In genomic region chr11:67454874-67455526, GRCm38 (mm10) we compare ENCODE assay signal across 8 mouse cellular contexts. TPM values are rescaled to one million over a fixed set of nuclear protein-coding genes. Genes with fewer than 3 reads are reported as not detected.
DNase-seq lines count a peak whose midpoint lies in the region; ATAC-seq and TF ChIP-seq lines count a peak whose summit lies in the region.

Gene Gas7 (plus strand): TSS chr11:67455437.

- peak within 1 kb of the TSS; percentile 61 for H3K9ac ChIP-seq in ES-E14 (ENCODE audit: insufficient read depth, low read depth, low read length, poor library complexity, severe bottlenecking)
- peak within 1 kb of the TSS; percentile 69 for H3K9ac ChIP-seq in forebrain, embryonic 14.5 days (ENCODE audit: low read length)

- H3K4me3 ChIP-seq in ES-E14 (ENCODE audit: insufficient read depth in 1 of 2, low read depth in 1 of 2, low read length in 2 of 2, poor library complexity in 1 of 2, severe bottlenecking in 1 of 2) = peak within 1 kb of the TSS; percentile 81 to 84
- H3K4me3 ChIP-seq in forebrain, embryonic 14.5 days (ENCODE audit: low read depth, low read length) = peak within 1 kb of the TSS; percentile 65
- peak within 1 kb of the TSS; percentile 79 for H3K4me3 ChIP-seq in hindbrain, embryonic 10.5 days

- H3K27me3 ChIP-seq in forebrain, embryonic 14.5 days (replicated peaks; ENCODE audit: control insufficient read depth, insufficient read depth, low read length) = peaks cover 18% of the 10 kb centered on the region; the same call in 1 of the 2 replicates
- peaks cover 68% of the 10 kb centered on the region for H3K27me3 ChIP-seq in hindbrain, embryonic 10.5 days (ENCODE audit: insufficient read depth, poor library complexity, severe bottlenecking)

- in situ Hi-C loops in ES-E14 (cut with MboI; ENCODE audit: low sequenced_read_pairs in 2 of 2, unreplicated experiment in 2 of 2) = no loop called here

- no peaks in the 10 kb centered on the region for H3K9me3 ChIP-seq in ES-E14 (ENCODE audit: control insufficient read depth, insufficient read depth, low read depth, low read length)
- no peaks in the 10 kb centered on the region for H3K9me3 ChIP-seq in forebrain, embryonic 14.5 days (replicated peaks; ENCODE audit: control insufficient read depth, low read length)
- no peaks in the 10 kb centered on the region for H3K9me3 ChIP-seq in hindbrain, embryonic 10.5 days

- under 1% methylated on average over 76 of the region's 78 CpGs for WGBS in forebrain, embryonic 14.5 days
- 0% methylated on average over 78 of the region's 78 CpGs for WGBS in hindbrain, embryonic 10.5 days

- no peak within 1 kb of the TSS for H3K27ac ChIP-seq in ES-E14 (ENCODE audit: insufficient read depth, low read depth, low read length, poor library complexity, severe bottlenecking)
- H3K27ac ChIP-seq in forebrain, embryonic 14.5 days (ENCODE audit: low read depth, low read length) = peak within 1 kb of the TSS; percentile 9; the same call in 1 of the 2 replicates
- peak within 1 kb of the TSS; percentile 82 for H3K27ac ChIP-seq in hindbrain, embryonic 10.5 days

- DNase-seq in ES-E14 (ENCODE audit: low read depth, low spot score) (peak; percentile 34), MN1 (ENCODE audit: low spot score) (no peak)
- DNase-seq in adrenal gland, postnatal 36 days = peak; percentile 76 to 86
- peak; percentile 59 for DNase-seq in forebrain, embryonic 14.5 days (ENCODE audit: low spot score)
- peak; percentile 58 for DNase-seq in hindbrain, embryonic 10.5 days (ENCODE audit: low spot score)
- peak in 1 of 2 experiments; percentile 18 for DNase-seq in layer of hippocampus, postnatal 14 days (ENCODE audit: low spot score in 2 of 2)
- DNase-seq in lung, postnatal 10 days = peak; percentile 78
- peak; percentile 71 for DNase-seq in ovary, postnatal 36 days (ENCODE audit: low spot score)

- no peaks in the 10 kb centered on the region for H3K4me1 ChIP-seq in ES-E14 (ENCODE audit: control insufficient read depth in 2 of 2, insufficient read depth in 2 of 2, low read length in 2 of 2, poor library complexity in 1 of 2)
- H3K4me1 ChIP-seq in forebrain, embryonic 14.5 days (ENCODE audit: control insufficient read depth, insufficient read depth, low read length) = peaks cover 6% of the 10 kb centered on the region; the same call in 1 of the 2 replicates
- peaks cover 17% of the 10 kb centered on the region for H3K4me1 ChIP-seq in hindbrain, embryonic 10.5 days (replicated peaks)

- peak; percentile 80 for ATAC-seq in forebrain, embryonic 14.5 days

- H3K36me3 ChIP-seq in ES-E14 (ENCODE audit: control insufficient read depth, insufficient read depth, low read length, poor library complexity, severe bottlenecking) = no peaks in the 10 kb centered on the region
- no peaks in the 10 kb centered on the region for H3K36me3 ChIP-seq in forebrain, embryonic 14.5 days (ENCODE audit: control insufficient read depth, insufficient read depth, low read length)
- no peaks in the 10 kb centered on the region for H3K36me3 ChIP-seq in hindbrain, embryonic 10.5 days

- peak within 1 kb of the TSS; percentile 98 for H3K4me2 ChIP-seq in forebrain, embryonic 14.5 days (ENCODE audit: low read length)

TF ChIP-seq in ES-E14, 5 proteins besides CTCF, POLR2A, EP300 and RAD21:
- TF ChIP-seq CHD2 (IDR thresholded peaks at IDR 0.05; ENCODE audit: low read depth, low read length) = no peak
- no peak for TF ChIP-seq ZNF384 (IDR thresholded peaks at IDR 0.05; ENCODE audit: low read depth, low read length)
- no peak for TF ChIP-seq HCFC1 (IDR thresholded peaks at IDR 0.05; ENCODE audit: borderline replicate concordance, insufficient read depth, low read length)
- no peak for TF ChIP-seq MAFK (IDR thresholded peaks at IDR 0.05; ENCODE audit: insufficient read depth, low read depth, low read length)

RNA-seq across cellular contexts. Expression of gene Gas7, which starts in this region (rescaled TPM):
- 2.0 and 2.4 TPM in 2 replicates for total RNA-seq in ES-E14 (2012; rRNA removed)
- 10 to 100 TPM; 37.2 to 76.3 TPM for total RNA-seq in adrenal gland, postnatal 36 days (2021)
- 39.5 and 49.3 TPM in 2 replicates for polyA plus RNA-seq in forebrain, embryonic 14.5 days (2014; fragmentation: Nextera tagmentation; extraction: Ambion mirVana)
- 3.5 and 4.2 TPM in 2 replicates for polyA plus RNA-seq in hindbrain, embryonic 10.5 days (2016; fragmentation: Nextera tagmentation; extraction: Ambion mirVana)
- total RNA-seq in layer of hippocampus, postnatal 14 days (2021) = 100 to 1,000 TPM; 391 to 397 TPM

Comparison
In these comparisons a context has a peak if more than half of its experiments do, and no peak if none do; other contexts are left out.
1. RNA of gene Gas7 (total RNA-seq): 391 to 397 TPM in layer of hippocampus, postnatal 14 days and 37.2 to 76.3 TPM in adrenal gland, postnatal 36 days; 2.0 to 2.4 TPM in ES-E14; every median in the first group is over 10 times any median in the second.
2. RNA of gene Gas7 (total RNA-seq): 391 to 397 TPM in layer of hippocampus, postnatal 14 days; 37.2 to 76.3 TPM in adrenal gland, postnatal 36 days; every median in the first group is over 4 times any median in the second.
3. Peak in every context shown above with its lines, with median percentiles within 50 percentile points of each other: H3K4me3 ChIP-seq.